Mouse (Mus musculus): ENCODE data around the gene Vmn2r52. TPM values are rescaled to one million over a fixed set of nuclear protein-coding genes. Genes with fewer than 3 reads are reported as not detected.

Gene Vmn2r52
- polyA plus RNA-seq (2017; shearing (Covaris generic)): 0.07 TPM

GRCm38 (mm10) chr7:10176473-10176872, at the start of gene Vmn2r52:
Vmn2r52 (minus strand) TSS chr7:10176573.

GRCm38 (mm10) chr7:10105641-10106040, 70.7 kb downstream of the Vmn2r52 start, which contains the start of gene Vmn2r51:
Vmn2r51 (minus strand) TSS chr7:10105741.

Other genes starting within 250 kb of the Vmn2r52 start
- gene Vmn2r48, start 223.0 kb downstream of the Vmn2r52 start, polyA plus RNA-seq (2017; shearing (Covaris generic)): 0.14 TPM
- not detected for gene Vmn2r49, start 184.3 kb downstream of the Vmn2r52 start, polyA plus RNA-seq (2017; shearing (Covaris generic))
- not detected for gene Vmn2r50, start 123.3 kb downstream of the Vmn2r52 start, polyA plus RNA-seq (2017; shearing (Covaris generic))
- gene Vmn2r51, start 70.8 kb downstream of the Vmn2r52 start, polyA plus RNA-seq (2017; shearing (Covaris generic)): not detected
- gene Vmn1r66, start 101.4 kb upstream of the Vmn2r52 start, polyA plus RNA-seq (2017; shearing (Covaris generic)): not detected